Mouse (Mus musculus) leukemia stem cell, adult 10-12 weeks (primary cell): ENCODE results near the gene Olfr891. TPM values are rescaled to one million over a fixed set of nuclear protein-coding genes. Genes with fewer than 3 reads are reported as not detected.

Experiments used
- polyA plus RNA-seq: library from polyadenylated mRNA; stranded (reverse); fragments of >175 nt; gene quantifications from 2 replicates; pipeline ENCODE4 v1.2.3, GENCODE M21; 2012; ENCODE audit warnings: low replicate concordance

Gene Olfr891
- polyA plus RNA-seq = not detected in 2 replicates

DNA sequence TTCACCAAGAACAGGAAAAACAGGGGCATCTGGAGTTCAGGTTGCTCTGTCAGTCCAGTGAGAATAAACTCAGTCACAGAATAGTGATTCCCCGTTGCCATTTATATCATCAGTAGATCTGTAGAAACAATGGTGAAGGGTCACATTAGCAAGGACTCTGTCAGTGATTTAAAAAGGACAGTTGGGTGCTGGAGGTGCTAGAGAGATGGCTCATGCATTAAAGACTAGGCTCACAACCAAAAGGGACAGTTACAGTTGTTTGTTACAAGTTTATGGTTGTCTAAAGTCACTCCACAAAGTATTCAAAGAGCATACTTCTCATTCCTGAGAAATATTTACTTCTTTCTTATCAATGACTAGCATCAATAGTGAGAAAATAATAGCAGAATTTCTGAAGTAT, at the start of gene Olfr891:
Gene Olfr891 (minus strand): TSS at position 101 of the 400 bp plus-strand sequence.

DNA sequence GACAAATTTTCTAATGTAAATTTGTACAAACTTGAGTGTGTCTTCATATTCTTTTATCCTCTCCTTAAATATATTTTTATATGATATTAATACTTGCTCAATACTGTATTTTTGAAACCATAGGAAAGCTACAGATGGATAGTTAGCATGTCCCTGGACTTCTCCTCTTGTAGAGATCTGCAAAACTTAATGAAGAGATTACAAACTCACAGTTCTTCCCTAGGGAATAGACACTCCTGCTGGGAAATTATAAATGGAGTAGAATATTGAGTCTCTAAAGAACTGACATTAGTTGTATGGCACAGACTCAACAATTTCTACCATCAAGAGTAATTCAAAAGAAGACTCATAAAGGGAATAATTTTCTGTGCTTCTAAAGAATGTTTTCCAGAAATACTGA, 37.1 kb upstream of the Olfr891 start, which contains the start of gene Olfr894:
Gene Olfr894 (plus strand): TSS at position 301 of the 400 bp plus-strand sequence.

GRCm38 (mm10) chr9:38208065-38208464, 27.4 kb upstream of the Olfr891 start, which contains the start of gene Olfr893:
TSS of gene Olfr893 (plus strand) at chr9:38208365.

DNA sequence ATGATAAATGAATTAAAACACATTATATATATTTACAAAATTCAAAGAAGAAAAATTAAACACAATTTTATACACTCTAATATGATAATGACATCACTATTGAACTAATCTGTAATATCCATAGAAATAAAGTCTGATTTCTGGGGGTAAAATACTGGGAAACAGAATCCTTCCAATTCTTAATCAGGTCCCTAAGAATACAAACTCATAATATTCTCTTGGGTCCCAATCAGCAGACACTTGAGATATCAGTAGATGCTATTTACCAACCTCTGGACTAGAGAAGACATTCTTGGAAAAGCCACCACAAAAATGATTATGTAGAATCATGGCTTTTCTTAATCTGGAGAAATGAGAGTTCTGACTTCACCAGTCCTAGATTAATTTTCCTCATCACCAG, 38.4 kb downstream of the Olfr891 start, which contains the start of gene Olfr890:
Gene Olfr890 (plus strand): TSS at position 301 of the 400 bp plus-strand sequence.

Other genes with a start within 250 kb of the Olfr891 start
- gene Olfr881, start 189.0 kb downstream of the Olfr891 start, polyA plus RNA-seq = not detected in 2 replicates
- gene Olfr883, start 155.0 kb downstream of the Olfr891 start, polyA plus RNA-seq = not detected in 2 replicates
- not detected in 2 replicates for gene Olfr884, start 134.3 kb downstream of the Olfr891 start, polyA plus RNA-seq
- not detected in 2 replicates for gene Olfr885, start 119.5 kb downstream of the Olfr891 start, polyA plus RNA-seq
- gene Olfr887, start 96.7 kb downstream of the Olfr891 start, polyA plus RNA-seq = 0.05 TPM in 1 of 2 replicates, not detected in the other
- not detected in 2 replicates for gene Olfr888, start 72.7 kb downstream of the Olfr891 start, polyA plus RNA-seq
- not detected in 2 replicates for gene Olfr889, start 65.6 kb downstream of the Olfr891 start, polyA plus RNA-seq
- not detected in 2 replicates for gene Olfr890, start 38.3 kb downstream of the Olfr891 start, polyA plus RNA-seq
- gene Olfr893, start 27.5 kb upstream of the Olfr891 start, polyA plus RNA-seq = not detected in 2 replicates
- not detected in 2 replicates for gene Olfr894, start 37.2 kb upstream of the Olfr891 start, polyA plus RNA-seq
- not detected in 2 replicates for gene Olfr143, start 72.0 kb upstream of the Olfr891 start, polyA plus RNA-seq
- not detected in 2 replicates for gene Olfr895, start 87.0 kb upstream of the Olfr891 start, polyA plus RNA-seq
- gene Olfr896-ps1, start 110.3 kb upstream of the Olfr891 start, polyA plus RNA-seq = not detected in 2 replicates
- not detected in 2 replicates for gene Olfr25, start 148.2 kb upstream of the Olfr891 start, polyA plus RNA-seq
- not detected in 2 replicates for gene Olfr898, start 167.6 kb upstream of the Olfr891 start, polyA plus RNA-seq
- not detected in 2 replicates for gene Olfr250, start 186.1 kb upstream of the Olfr891 start, polyA plus RNA-seq
- gene Olfr251, start 196.3 kb upstream of the Olfr891 start, polyA plus RNA-seq = not detected in 2 replicates
- gene Olfr147, start 220.9 kb upstream of the Olfr891 start, polyA plus RNA-seq = not detected in 2 replicates
- gene Olfr901, start 248.6 kb upstream of the Olfr891 start, polyA plus RNA-seq = not detected in 2 replicates